Mouse (Mus musculus): ENCODE measurements around the gene Snx29.

DNA sequence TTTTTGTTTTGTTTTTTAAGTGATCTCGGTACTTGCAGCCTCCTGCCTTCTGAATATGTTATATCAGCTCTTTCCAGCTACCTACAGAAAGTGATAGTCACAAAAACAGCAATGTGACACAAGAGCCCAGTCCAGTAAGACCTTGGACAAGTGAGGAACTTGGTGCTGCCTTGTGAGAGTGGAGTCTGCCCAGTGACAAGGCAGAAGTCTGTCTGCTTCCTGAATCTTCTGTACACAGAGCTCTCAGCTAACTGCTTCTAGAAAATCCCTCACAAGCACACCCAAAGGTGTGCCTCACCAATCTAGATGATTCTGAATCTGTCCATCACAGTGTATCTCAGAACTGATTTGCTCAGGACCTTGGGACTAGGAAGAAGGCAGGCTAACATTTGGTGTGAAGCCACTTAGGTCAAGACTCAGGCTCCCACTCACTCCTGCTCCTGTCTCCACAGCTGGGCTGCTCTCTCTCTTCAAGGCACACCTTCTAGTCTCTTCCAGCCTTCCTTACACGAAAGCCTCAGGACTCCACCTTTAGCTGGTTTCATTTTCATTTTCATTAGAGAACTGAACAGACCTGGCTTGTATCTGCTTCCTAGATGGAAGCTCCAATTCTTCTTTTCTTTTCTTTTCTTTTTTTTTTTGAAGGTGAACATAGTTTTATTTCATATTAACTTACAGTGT lies 330.1 kb downstream of the Snx29 start:
- TF ChIP-seq CTCF (IDR thresholded peaks at IDR 0.05) = no peak
- TF ChIP-seq EP300 (IDR thresholded peaks at IDR 0.05) = no peak
